Mouse (Mus musculus): Measurements from ENCODE around the gene Klhdc4.

The Klhdc4 gene

GRCm38 (mm10) chr8:121750512-121750911 is 78.9 kb downstream of the Klhdc4 start:
- no peak for DNase-seq (ENCODE audit: low spot score in 2 of 2)

- no peak for DNase-seq (ENCODE audit: low spot score in 2 of 2)
These were observed 79.9 kb downstream of the Klhdc4 start for GRCm38 (mm10) chr8:121749501-121749900.

Measured in heart, adult 9 months (tissue).